Mouse (Mus musculus) limb, embryonic 13.5 days (tissue): ENCODE results near the gene Olfr304. TPM values are rescaled to one million over a fixed set of nuclear protein-coding genes. Genes with fewer than 3 reads are reported as not detected.
"Not testable (repeated sequence)": the region's sequence is repeated elsewhere in the genome, so short reads cannot be mapped to it uniquely, and the experiment has no call there.

ENCODE experiments used
- ATAC-seq: fragments of 200-750 bp; cut with Nextera tagmentation; 2 replicates; pipeline ENCODE4 v1.8.0; 2017; ENCODE audit warnings: low read depth, moderate number of reproducible peaks, moderate TSS enrichment; ENCODE audit not compliant: low FRiP score
- H3K27ac ChIP-seq: fragments of 300-500 bp; sonication (generic); 2 replicates; pipeline ENCODE4 v1.5.1; 2015; ENCODE audit warnings: inconsistent platforms, mild to moderate bottlenecking, moderate library complexity
- H3K27me3 ChIP-seq: fragments of 300-500 bp; sonication (generic); 2 replicates; pipeline ENCODE4 v1.6.1; 2015; ENCODE audit warnings: mild to moderate bottlenecking, inconsistent platforms
- H3K36me3 ChIP-seq: fragments of 300-500 bp; sonication (generic); 2 replicates; pipeline ENCODE4 v1.6.1; 2015; ENCODE audit warnings: inconsistent platforms, mild to moderate bottlenecking, moderate library complexity
- H3K4me1 ChIP-seq: fragments of 300-500 bp; sonication (generic); 2 replicates; pipeline ENCODE4 v1.6.1; 2015; ENCODE audit warnings: inconsistent platforms
- H3K4me2 ChIP-seq: fragments of 300-500 bp; sonication (generic); replicated peaks from 2 replicates; pipeline ENCODE4 v1.6.1; 2015; ENCODE audit warnings: inconsistent platforms, mild to moderate bottlenecking, moderate library complexity
- H3K4me3 ChIP-seq: fragments of 300-500 bp; sonication (generic); 2 replicates; pipeline ENCODE4 v1.5.1; 2015; ENCODE audit warnings: moderate library complexity, mild to moderate bottlenecking, inconsistent platforms
- H3K9ac ChIP-seq: fragments of 300-500 bp; sonication (generic); 2 replicates; pipeline ENCODE4 v1.6.1; 2015; ENCODE audit warnings: mild to moderate bottlenecking, inconsistent platforms
- H3K9me3 ChIP-seq: fragments of 300-500 bp; sonication (generic); 2 replicates; pipeline ENCODE4 v1.6.1; 2016; ENCODE audit warnings: inconsistent platforms
- WGBS: fragments of 180-500 bp; shearing (Covaris S2); methylation state at CpG from one replicate; pipeline ENCODE4 v1.1.7; 2015; 5-methylcytosine and 5-hydroxymethylcytosine counted together
- polyA plus RNA-seq: library from polyadenylated mRNA; unstranded; fragments of >200 nt; fragmentation: Nextera tagmentation; extraction: Ambion mirVana; gene quantifications from 2 replicates; pipeline ENCODE4 v1.2.1, GENCODE M21; 2015

Gene Olfr304
- not detected in 2 replicates for polyA plus RNA-seq

GRCm38 (mm10) chr7:86386558-86386957 lies at the start of gene Olfr304:
Gene Olfr304 (minus strand): TSS chr7:86386658.
- no peak within 1 kb of the TSS for H3K27ac ChIP-seq
- no peak within 1 kb of the TSS for H3K9ac ChIP-seq
- 69% methylated on average over 1 of the region's 1 CpGs for WGBS
- H3K4me1 ChIP-seq: no peaks in the 10 kb centered on the region
- H3K27me3 ChIP-seq: no peaks in the 10 kb centered on the region
- H3K36me3 ChIP-seq: no peaks in the 10 kb centered on the region
- ATAC-seq: no peak
- H3K9me3 ChIP-seq: no peaks in the 10 kb centered on the region
- no peak within 1 kb of the TSS for H3K4me2 ChIP-seq
- no peak within 1 kb of the TSS for H3K4me3 ChIP-seq

DNA sequence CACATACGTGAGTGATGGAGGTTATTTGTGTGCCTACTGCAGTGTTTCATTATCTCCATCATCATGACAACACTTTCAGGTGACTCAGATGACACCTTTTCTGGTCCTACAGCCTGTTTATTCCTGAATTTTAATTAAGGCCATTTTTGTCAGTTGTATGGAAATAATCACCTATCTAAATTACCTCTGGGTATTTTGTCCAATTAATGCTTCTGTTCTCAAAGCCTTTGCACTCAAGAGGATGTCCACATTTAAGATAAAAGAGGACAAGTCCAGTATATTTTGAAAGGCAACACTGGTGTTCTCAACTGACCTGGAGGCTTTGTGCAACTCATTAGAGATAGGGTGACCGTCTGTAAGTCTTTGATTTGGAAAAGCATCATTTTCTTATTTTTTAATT lies 17.1 kb upstream of the Olfr304 start, which contains the start of gene Olfr301:
TSS of gene Olfr301 (plus strand) at position 301 of the 400 bp plus-strand sequence.
- Histone ChIP-seq H3K9me3 (no peaks in the 10 kb centered on the region), H3K36me3 (no peaks in the 10 kb centered on the region), H3K9ac (no peak within 1 kb of the TSS), H3K27ac (no peak within 1 kb of the TSS), H3K4me3 (no peak within 1 kb of the TSS), H3K27me3 (no peaks in the 10 kb centered on the region), H3K4me1 (no peaks in the 10 kb centered on the region), H3K4me2 (no peak within 1 kb of the TSS)
- no peak for ATAC-seq
- 76% methylated on average over 2 of the region's 2 CpGs for WGBS

DNA sequence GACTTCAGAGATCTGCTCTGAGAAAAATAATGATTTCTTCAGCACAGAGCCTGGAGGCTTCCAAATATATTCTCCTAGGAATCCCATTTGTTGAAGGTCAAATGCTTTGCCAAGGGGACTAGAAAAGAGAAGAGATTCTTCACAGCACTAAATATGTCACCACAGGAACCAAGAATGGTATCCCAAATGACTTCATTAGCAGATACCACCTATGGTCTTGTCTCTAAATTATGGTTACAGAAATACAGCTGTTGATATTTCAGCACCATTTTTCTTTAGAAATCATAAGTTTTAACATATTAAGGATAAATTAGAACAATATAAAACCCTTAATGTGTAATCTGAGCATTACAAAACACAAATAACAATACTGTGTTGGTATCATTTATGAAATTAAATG lies 11.2 kb upstream of the Olfr304 start, which contains the start of gene Olfr303:
TSS of gene Olfr303 (minus strand) at position 101 of the 400 bp plus-strand sequence.
- Histone ChIP-seq H3K4me3 (no peak within 1 kb of the TSS), H3K27me3 (no peaks in the 10 kb centered on the region), H3K27ac (no peak within 1 kb of the TSS), H3K9me3 (no peaks in the 10 kb centered on the region), H3K36me3 (no peaks in the 10 kb centered on the region), H3K9ac (no peak within 1 kb of the TSS), H3K4me1 (no peaks in the 10 kb centered on the region), H3K4me2 (no peak within 1 kb of the TSS)
- no peak for ATAC-seq

DNA sequence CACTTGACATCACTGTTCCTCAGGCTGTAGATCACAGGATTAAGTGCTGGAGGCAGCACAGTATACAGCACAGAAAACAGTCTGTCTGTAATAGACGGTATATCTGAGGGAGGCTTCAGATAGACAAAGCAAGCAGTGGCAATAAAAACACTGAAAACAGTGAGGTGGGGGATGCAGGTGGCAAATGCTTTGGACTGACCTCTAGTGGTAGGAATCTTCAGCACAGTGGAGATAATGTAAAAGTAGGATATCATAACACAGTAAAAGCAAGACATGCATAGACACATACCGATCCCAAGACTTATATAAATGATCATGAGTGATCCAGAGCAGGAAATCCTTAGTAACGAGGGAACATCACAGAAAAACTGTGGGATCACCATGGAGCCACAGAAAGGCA lies 689 bp downstream of the Olfr304 start:
- Histone ChIP-seq H3K27me3 (no peaks in the 10 kb centered on the region), H3K4me1 (no peaks in the 10 kb centered on the region), H3K27ac (no peak overlapping the region), H3K9ac (no peak overlapping the region), H3K4me3 (no peak overlapping the region), H3K9me3 (no peaks in the 10 kb centered on the region), H3K4me2 (no peak overlapping the region), H3K36me3 (no peaks in the 10 kb centered on the region)
- WGBS: 75% methylated on average over 3 of the region's 3 CpGs
- ATAC-seq: no peak

DNA sequence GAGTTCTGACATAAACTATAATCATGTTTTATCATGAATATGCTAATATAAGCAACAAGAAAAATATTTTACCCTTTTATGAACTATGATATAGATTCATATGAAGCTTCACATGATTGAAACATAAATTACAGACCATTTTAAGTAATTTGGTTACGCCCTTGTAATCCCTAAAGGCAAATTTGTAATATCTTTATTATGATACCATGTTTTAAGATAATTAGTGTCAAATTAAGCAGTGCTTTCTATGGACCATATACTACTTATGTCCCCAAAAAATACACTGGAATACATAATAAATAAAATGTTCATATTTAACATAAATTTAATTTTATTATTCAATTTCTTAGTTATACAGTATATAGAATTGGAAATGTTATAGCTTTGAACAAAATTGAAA lies 19.6 kb downstream of the Olfr304 start, which contains the start of gene Olfr305:
TSS of gene Olfr305 (minus strand) at position 101 of the 400 bp plus-strand sequence.
- ATAC-seq: no peak
- H3K36me3 ChIP-seq: no peaks in the 10 kb centered on the region
- no peak within 1 kb of the TSS for H3K4me2 ChIP-seq
- WGBS: 86% methylated on average over 1 of the region's 1 CpGs
- no peaks in the 10 kb centered on the region for H3K27me3 ChIP-seq
- no peak within 1 kb of the TSS for H3K27ac ChIP-seq
- no peak within 1 kb of the TSS for H3K4me3 ChIP-seq
- H3K9me3 ChIP-seq: no peaks in the 10 kb centered on the region
- no peaks in the 10 kb centered on the region for H3K4me1 ChIP-seq
- no peak within 1 kb of the TSS for H3K9ac ChIP-seq

GRCm38 (mm10) chr7:86346296-86346695 lies 40.2 kb downstream of the Olfr304 start:
- H3K27ac ChIP-seq, H3K4me3 ChIP-seq, H3K27me3 ChIP-seq, H3K4me1 ChIP-seq, H3K4me2 ChIP-seq, ATAC-seq, H3K9me3 ChIP-seq, H3K9ac ChIP-seq, H3K36me3 ChIP-seq: not testable (repeated sequence)
- 90% methylated on average over 9 of the region's 9 CpGs for WGBS

- no peak overlapping the region for H3K4me3 ChIP-seq
- WGBS: 67% methylated on average over 3 of the region's 3 CpGs
- no peaks in the 10 kb centered on the region for H3K27me3 ChIP-seq
- no peaks in the 10 kb centered on the region for H3K4me1 ChIP-seq
- H3K9ac ChIP-seq: no peak overlapping the region
- H3K9me3 ChIP-seq: peaks cover 3% of the 10 kb centered on the region; the same call in 1 of the 2 replicates
- no peaks in the 10 kb centered on the region for H3K36me3 ChIP-seq
- no peak for ATAC-seq
- H3K27ac ChIP-seq: no peak overlapping the region
- H3K4me2 ChIP-seq: no peak overlapping the region
These were observed 42.2 kb downstream of the Olfr304 start for GRCm38 (mm10) chr7:86344253-86344652.

DNA sequence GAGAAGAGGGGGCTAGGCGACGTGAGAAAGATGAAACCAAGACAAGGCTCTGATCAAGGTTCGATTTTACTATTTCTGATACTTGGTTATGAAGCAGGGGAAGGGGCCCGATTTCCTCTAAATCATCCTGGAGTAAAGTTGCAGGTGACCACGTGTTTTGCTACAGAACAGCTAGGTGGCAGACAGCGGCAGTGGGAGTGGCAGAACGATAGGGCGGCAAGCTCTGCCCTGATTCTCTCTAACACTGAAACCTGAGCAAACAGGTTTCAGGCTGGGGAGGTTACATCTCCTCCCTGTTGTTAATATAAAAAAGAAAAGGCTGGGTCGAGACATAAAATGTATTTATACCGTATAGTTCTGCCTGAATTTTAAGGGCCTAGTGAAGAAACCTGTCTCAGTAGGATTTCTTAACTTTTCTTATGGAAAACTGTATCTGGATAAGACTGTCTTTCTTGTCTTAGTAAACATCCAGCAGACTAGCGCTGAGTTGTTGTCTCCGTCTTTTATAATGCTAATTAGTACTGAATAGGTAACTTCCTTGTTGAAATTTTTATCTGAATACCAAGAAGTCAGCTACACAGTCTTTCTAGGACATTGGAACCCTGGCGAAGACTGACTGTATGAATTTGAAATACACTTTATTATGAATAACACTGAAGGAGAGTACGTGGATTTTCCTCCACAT lies 43.4 kb downstream of the Olfr304 start:
- Histone ChIP-seq H3K4me1 (no peaks in the 10 kb centered on the region), H3K9me3 (no peaks in the 10 kb centered on the region), H3K36me3 (no peaks in the 10 kb centered on the region), H3K27ac (no peak overlapping the region), H3K27me3 (no peaks in the 10 kb centered on the region), H3K9ac (no peak overlapping the region), H3K4me3 (no peak overlapping the region), H3K4me2 (no peak overlapping the region)
- no peak for ATAC-seq
- 74% methylated on average over 14 of the region's 14 CpGs for WGBS

- Histone ChIP-seq H3K4me2 (no peak within 1 kb of the TSS), H3K4me1 (no peaks in the 10 kb centered on the region), H3K9ac (no peak within 1 kb of the TSS), H3K36me3 (no peaks in the 10 kb centered on the region), H3K27me3 (no peaks in the 10 kb centered on the region), H3K9me3 (no peaks in the 10 kb centered on the region), H3K4me3 (no peak within 1 kb of the TSS), H3K27ac (no peak within 1 kb of the TSS)
- WGBS: 80% methylated on average over 1 of the region's 1 CpGs
- no peak for ATAC-seq
These were observed 49.0 kb downstream of the Olfr304 start, which contains the start of gene Olfr307 for GRCm38 (mm10) chr7:86337486-86337885. Gene Olfr307 (minus strand): TSS chr7:86337586.

Other genes starting within 250 kb of the Olfr304 start
- not detected in 2 replicates for gene Vmn2r75, start 214.9 kb downstream of the Olfr304 start, polyA plus RNA-seq
- gene Vmn2r76, start 140.3 kb downstream of the Olfr304 start, polyA plus RNA-seq: not detected in 2 replicates
- not detected in 2 replicates for gene Olfr310, start 109.5 kb downstream of the Olfr304 start, polyA plus RNA-seq
- not detected in 2 replicates for gene Olfr309, start 73.0 kb downstream of the Olfr304 start, polyA plus RNA-seq
- not detected in 2 replicates for gene Olfr308, start 61.0 kb downstream of the Olfr304 start, polyA plus RNA-seq
- gene Olfr307, start 49.1 kb downstream of the Olfr304 start, polyA plus RNA-seq: not detected in 2 replicates
- gene Olfr305, start 19.7 kb downstream of the Olfr304 start, polyA plus RNA-seq: not detected in 2 replicates
- gene Olfr303, start 11.1 kb upstream of the Olfr304 start, polyA plus RNA-seq: not detected in 2 replicates
- gene Olfr301, start 17.2 kb upstream of the Olfr304 start, polyA plus RNA-seq: not detected in 2 replicates
- not detected in 2 replicates for gene Olfr299, start 73.3 kb upstream of the Olfr304 start, polyA plus RNA-seq
- not detected in 2 replicates for gene Olfr298, start 105.8 kb upstream of the Olfr304 start, polyA plus RNA-seq
- gene Olfr297, start 133.3 kb upstream of the Olfr304 start, polyA plus RNA-seq: not detected in 2 replicates
- not detected in 2 replicates for gene Olfr295, start 197.2 kb upstream of the Olfr304 start, polyA plus RNA-seq
- gene Olfr294, start 230.0 kb upstream of the Olfr304 start, polyA plus RNA-seq: not detected in 2 replicates